Mouse (Mus musculus): ENCODE data around the gene Kcne2. TPM values are rescaled to one million over a fixed set of nuclear protein-coding genes. Genes with fewer than 3 reads are reported as not detected.
A peak's percentile ranks its signal among the peaks of the same experiment; 100 is the strongest.

Gene Kcne2
- polyA plus RNA-seq, 1 experiment from 2014 or later: 37.2 TPM

DNA sequence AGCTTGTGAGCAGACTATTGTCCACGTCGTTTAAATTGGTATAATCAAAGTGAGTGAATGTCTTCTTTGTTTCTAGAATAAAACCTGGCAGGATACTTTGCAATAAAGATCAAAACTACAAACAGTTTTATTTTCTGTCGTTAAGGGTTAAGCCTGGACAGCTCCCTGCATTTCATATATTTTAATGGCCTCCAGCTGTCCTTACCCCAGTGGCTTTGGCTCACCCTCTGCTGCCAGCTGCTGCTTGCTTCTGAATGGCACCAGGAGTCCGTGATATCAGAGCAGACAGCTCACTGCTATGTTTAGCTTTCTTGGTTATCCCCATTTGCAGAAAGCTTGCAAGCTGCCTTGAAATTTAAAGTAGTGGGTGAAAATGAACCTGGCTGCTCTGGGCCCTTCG is 9.8 kb downstream of the Kcne2 start:
- Histone ChIP-seq H3K9me3 (ENCODE audit: control insufficient read depth, low read length) (no peaks in the 10 kb centered on the region), H3K36me3 (ENCODE audit: control insufficient read depth, insufficient read depth, low read length) (peaks cover 11% of the 10 kb centered on the region; the same call in 1 of the 2 replicates), H3K9ac (ENCODE audit: low read depth, low read length) (peak overlapping the region; percentile 79), H3K4me2 (ENCODE audit: low read length) (peak overlapping the region; percentile 78), H3K27me3 (replicated peaks; ENCODE audit: control insufficient read depth, insufficient read depth, low read length) (no peaks in the 10 kb centered on the region), H3K27ac (ENCODE audit: low read depth, low read length) (peak overlapping the region; percentile 65), H3K4me3 (ENCODE audit: low read length) (peak overlapping the region; percentile 65), H3K4me1 (ENCODE audit: control insufficient read depth, insufficient read depth, low read depth, low read length) (peaks cover 19% of the 10 kb centered on the region)
- WGBS: 30% methylated on average over 5 of the region's 5 CpGs
- no peak for ATAC-seq

DNA sequence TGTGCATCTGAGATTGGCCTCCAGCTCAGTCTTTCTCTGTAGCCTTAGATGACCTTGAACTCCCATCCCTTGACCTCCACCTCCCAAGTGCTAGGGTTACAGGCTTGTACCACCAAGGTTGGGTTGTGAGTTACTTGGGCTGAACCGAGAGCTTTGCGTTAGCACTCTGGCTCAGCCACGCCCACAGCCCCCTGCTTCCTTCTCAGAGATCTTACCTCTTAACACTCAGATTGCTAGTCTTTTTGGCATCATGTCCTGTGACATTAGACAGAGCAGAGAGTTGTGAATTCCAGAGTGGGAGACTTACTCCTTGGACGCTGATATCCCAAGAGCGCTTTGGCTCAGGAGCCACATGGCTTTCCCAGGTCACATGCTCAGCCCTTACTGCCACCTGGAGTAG is 10.3 kb downstream of the Kcne2 start:
- Histone ChIP-seq H3K27me3 (replicated peaks; ENCODE audit: control insufficient read depth, insufficient read depth, low read length) (no peaks in the 10 kb centered on the region), H3K4me2 (ENCODE audit: low read length) (peak overlapping the region; percentile 78), H3K4me1 (ENCODE audit: control insufficient read depth, insufficient read depth, low read depth, low read length) (peaks cover 19% of the 10 kb centered on the region), H3K27ac (ENCODE audit: low read depth, low read length) (peak overlapping the region; percentile 65), H3K4me3 (ENCODE audit: low read length) (peak overlapping the region; percentile 65; the same call in 1 of the 2 replicates), H3K9me3 (ENCODE audit: control insufficient read depth, low read length) (no peaks in the 10 kb centered on the region), H3K9ac (ENCODE audit: low read depth, low read length) (peak overlapping the region; percentile 79; the same call in 1 of the 2 replicates), H3K36me3 (ENCODE audit: control insufficient read depth, insufficient read depth, low read length) (peaks cover 13% of the 10 kb centered on the region; the same call in 1 of the 2 replicates)
- WGBS: 75% methylated on average over 5 of the region's 5 CpGs
- no peak for ATAC-seq

DNA sequence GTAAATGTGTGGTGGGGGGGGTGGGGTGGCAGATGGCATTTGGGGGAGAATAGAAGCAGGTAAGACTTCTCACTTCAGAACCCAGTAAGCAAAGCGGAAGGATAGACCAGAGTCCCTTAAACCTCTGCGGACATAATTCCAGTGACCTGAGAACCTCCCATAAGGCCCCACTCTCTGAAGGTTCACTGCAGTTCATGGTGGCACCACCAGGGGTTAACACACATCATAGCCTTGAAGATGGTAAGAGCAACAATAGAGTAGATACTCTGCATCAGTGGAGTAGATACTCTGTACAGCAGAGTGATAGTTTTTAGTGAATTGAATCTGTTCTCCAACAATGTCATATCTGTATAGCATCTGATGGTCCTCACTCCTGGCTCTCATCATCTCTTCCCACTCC is 13.3 kb downstream of the Kcne2 start:
- Histone ChIP-seq H3K27me3 (replicated peaks; ENCODE audit: control insufficient read depth, insufficient read depth, low read length) (no peaks in the 10 kb centered on the region), H3K4me3 (ENCODE audit: low read length) (no peak overlapping the region), H3K9ac (ENCODE audit: low read depth, low read length) (no peak overlapping the region), H3K36me3 (ENCODE audit: control insufficient read depth, insufficient read depth, low read length) (peaks cover 13% of the 10 kb centered on the region; the same call in 1 of the 2 replicates), H3K4me1 (ENCODE audit: control insufficient read depth, insufficient read depth, low read depth, low read length) (peaks cover 14% of the 10 kb centered on the region), H3K27ac (ENCODE audit: low read depth, low read length) (no peak overlapping the region), H3K9me3 (ENCODE audit: control insufficient read depth, low read length) (no peaks in the 10 kb centered on the region), H3K4me2 (ENCODE audit: low read length) (no peak overlapping the region)
- ATAC-seq: no peak
- WGBS: 96% methylated on average over 2 of the region's 2 CpGs

DNA sequence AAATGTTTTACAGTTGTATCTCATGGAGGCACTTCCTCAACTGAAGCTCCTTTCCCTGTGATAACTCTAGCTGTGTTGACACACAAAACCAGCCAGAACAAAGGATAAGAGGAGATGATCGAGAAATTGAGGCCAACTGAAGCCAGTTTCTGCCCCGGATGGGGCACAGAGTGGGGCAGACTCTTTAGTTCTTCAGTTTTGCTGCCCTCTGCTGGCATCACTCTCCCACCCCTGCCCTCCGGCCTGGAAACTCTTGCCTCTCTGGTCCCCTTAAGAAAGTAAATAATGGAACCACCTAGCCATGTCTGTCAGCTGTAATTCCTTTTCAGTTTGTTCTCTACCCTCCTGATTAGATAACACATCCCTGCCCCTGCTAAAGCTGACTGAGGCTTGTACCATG is 15.8 kb downstream of the Kcne2 start:
- Histone ChIP-seq H3K9ac (ENCODE audit: low read depth, low read length) (no peak overlapping the region), H3K36me3 (ENCODE audit: control insufficient read depth, insufficient read depth, low read length) (peaks cover 23% of the 10 kb centered on the region), H3K4me1 (ENCODE audit: control insufficient read depth, insufficient read depth, low read depth, low read length) (peaks cover under 1% of the 10 kb centered on the region), H3K27ac (ENCODE audit: low read depth, low read length) (no peak overlapping the region), H3K9me3 (ENCODE audit: control insufficient read depth, low read length) (no peaks in the 10 kb centered on the region), H3K4me3 (ENCODE audit: low read length) (no peak overlapping the region), H3K4me2 (ENCODE audit: low read length) (no peak overlapping the region), H3K27me3 (replicated peaks; ENCODE audit: control insufficient read depth, insufficient read depth, low read length) (no peaks in the 10 kb centered on the region)
- 80% methylated on average over 3 of the region's 3 CpGs for WGBS
- ATAC-seq: no peak

DNA sequence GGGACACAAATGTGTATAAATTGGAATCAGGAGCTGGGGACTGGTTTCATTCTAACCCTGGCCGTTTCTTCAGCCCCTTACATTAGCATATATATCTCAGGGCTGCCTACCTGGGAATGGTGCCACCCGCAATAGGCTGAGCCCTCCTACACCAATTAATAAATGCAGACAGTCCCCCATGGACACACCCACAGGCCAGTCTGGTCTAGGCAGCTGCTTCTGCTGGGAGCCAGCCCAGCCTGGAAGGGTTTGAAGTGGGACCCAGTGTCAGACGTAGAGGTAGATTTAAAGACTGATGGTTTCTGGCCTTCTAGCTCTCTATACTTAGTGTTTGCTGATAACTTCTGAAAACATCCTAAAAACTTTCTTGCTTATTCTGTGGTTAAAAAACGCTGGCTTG is 16.9 kb downstream of the Kcne2 start:
- no peaks in the 10 kb centered on the region for H3K27me3 ChIP-seq (replicated peaks; ENCODE audit: control insufficient read depth, insufficient read depth, low read length)
- H3K4me3 ChIP-seq (ENCODE audit: low read length): no peak overlapping the region
- no peak overlapping the region for H3K9ac ChIP-seq (ENCODE audit: low read depth, low read length)
- no peak overlapping the region for H3K27ac ChIP-seq (ENCODE audit: low read depth, low read length)
- no peaks in the 10 kb centered on the region for H3K4me1 ChIP-seq (ENCODE audit: control insufficient read depth, insufficient read depth, low read depth, low read length)
- H3K36me3 ChIP-seq (ENCODE audit: control insufficient read depth, insufficient read depth, low read length): peaks cover 27% of the 10 kb centered on the region
- H3K4me2 ChIP-seq (ENCODE audit: low read length): no peak overlapping the region
- WGBS: 36% methylated on average over 4 of the region's 4 CpGs
- no peak for ATAC-seq
- no peaks in the 10 kb centered on the region for H3K9me3 ChIP-seq (ENCODE audit: control insufficient read depth, low read length)

DNA sequence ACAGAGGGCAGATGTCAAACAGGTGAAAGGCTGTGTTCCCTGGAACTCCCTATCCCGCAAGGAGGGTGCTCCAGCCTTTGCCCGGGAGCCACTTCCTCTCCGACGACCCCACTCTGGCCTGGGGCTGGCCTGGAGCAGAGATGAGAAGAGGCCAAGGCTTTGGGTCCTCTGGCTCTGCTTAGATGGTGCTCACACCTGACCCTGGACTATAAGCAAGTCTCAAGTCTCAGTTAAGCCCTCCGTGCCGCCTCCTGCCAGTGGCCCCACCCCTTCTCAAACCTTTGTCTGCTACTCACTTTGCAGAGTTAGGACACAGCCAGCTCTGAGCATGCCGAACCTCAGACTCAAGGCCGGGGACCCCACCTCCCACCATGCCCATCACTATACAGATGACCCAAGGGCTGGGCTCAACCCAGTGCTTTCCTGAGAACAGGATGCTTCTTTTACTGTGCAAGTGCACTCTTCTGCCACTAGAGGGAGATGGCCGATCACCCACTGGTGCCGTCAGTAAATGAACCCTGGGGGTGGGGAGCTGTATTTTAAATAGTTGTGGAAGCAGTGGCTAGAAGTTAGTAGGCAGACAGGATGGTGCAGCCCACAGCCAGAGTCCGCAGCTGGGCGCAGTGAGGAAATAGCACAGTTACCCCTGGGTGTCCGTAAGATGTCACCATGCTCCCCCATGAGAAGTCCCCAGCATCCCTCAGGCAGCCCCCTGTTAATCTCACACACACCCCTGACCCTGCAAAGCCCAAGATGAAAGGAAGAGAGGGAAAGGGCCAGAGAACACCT is 22.0 kb downstream of the Kcne2 start:
- H3K27me3 ChIP-seq (replicated peaks; ENCODE audit: control insufficient read depth, insufficient read depth, low read length): no peaks in the 10 kb centered on the region
- H3K4me1 ChIP-seq (ENCODE audit: control insufficient read depth, insufficient read depth, low read depth, low read length): no peaks in the 10 kb centered on the region
- no peaks in the 10 kb centered on the region for H3K9me3 ChIP-seq (ENCODE audit: control insufficient read depth, low read length)
- no peak overlapping the region for H3K4me3 ChIP-seq (ENCODE audit: low read length)
- 47% methylated on average over 13 of the region's 13 CpGs for WGBS
- ATAC-seq: peak; percentile 80
- no peak overlapping the region for H3K4me2 ChIP-seq (ENCODE audit: low read length)
- H3K27ac ChIP-seq (ENCODE audit: low read depth, low read length): no peak overlapping the region
- H3K36me3 ChIP-seq (ENCODE audit: control insufficient read depth, insufficient read depth, low read length): peaks cover 14% of the 10 kb centered on the region
- H3K9ac ChIP-seq (ENCODE audit: low read depth, low read length): no peak overlapping the region

DNA sequence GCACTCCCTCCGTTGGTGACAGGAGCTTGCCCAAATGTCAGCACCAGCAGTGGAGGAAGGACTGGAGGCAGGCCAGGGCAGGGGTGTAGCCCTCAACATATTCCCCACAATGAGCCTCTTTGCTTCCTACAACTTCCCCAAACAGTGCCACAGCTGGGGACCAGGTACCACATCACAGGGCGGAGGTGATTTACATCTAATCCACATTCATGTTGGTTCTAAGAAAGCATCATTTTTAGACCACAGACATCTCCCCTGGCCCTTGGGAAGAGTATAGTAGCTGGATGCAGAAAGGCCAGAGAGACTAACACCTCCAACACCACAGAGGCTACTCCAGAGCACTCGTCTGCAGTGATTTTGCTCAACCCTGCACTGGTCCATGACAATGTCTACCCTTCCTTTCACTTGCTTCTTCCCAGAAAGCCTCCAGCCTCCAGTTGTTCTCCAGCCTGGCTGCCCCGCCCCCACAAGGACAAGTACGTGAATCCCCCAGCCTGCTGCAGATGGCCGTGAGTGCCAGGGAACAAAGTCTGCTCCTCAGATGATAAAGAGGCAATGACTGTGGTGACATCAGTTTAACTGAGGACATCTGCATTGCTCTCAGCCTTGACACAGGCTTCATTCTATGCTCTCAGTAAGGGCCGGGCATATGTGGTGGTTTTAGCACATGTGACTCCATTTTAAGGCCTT is 24.0 kb downstream of the Kcne2 start:
- no peak overlapping the region for H3K9ac ChIP-seq (ENCODE audit: low read depth, low read length)
- no peak overlapping the region for H3K4me3 ChIP-seq (ENCODE audit: low read length)
- H3K36me3 ChIP-seq (ENCODE audit: control insufficient read depth, insufficient read depth, low read length): peaks cover 10% of the 10 kb centered on the region
- H3K27me3 ChIP-seq (replicated peaks; ENCODE audit: control insufficient read depth, insufficient read depth, low read length): no peaks in the 10 kb centered on the region
- no peak overlapping the region for H3K4me2 ChIP-seq (ENCODE audit: low read length)
- no peak for ATAC-seq
- 65% methylated on average over 7 of the region's 7 CpGs for WGBS
- no peak overlapping the region for H3K27ac ChIP-seq (ENCODE audit: low read depth, low read length)
- H3K4me1 ChIP-seq (ENCODE audit: control insufficient read depth, insufficient read depth, low read depth, low read length): no peaks in the 10 kb centered on the region
- no peaks in the 10 kb centered on the region for H3K9me3 ChIP-seq (ENCODE audit: control insufficient read depth, low read length)

DNA sequence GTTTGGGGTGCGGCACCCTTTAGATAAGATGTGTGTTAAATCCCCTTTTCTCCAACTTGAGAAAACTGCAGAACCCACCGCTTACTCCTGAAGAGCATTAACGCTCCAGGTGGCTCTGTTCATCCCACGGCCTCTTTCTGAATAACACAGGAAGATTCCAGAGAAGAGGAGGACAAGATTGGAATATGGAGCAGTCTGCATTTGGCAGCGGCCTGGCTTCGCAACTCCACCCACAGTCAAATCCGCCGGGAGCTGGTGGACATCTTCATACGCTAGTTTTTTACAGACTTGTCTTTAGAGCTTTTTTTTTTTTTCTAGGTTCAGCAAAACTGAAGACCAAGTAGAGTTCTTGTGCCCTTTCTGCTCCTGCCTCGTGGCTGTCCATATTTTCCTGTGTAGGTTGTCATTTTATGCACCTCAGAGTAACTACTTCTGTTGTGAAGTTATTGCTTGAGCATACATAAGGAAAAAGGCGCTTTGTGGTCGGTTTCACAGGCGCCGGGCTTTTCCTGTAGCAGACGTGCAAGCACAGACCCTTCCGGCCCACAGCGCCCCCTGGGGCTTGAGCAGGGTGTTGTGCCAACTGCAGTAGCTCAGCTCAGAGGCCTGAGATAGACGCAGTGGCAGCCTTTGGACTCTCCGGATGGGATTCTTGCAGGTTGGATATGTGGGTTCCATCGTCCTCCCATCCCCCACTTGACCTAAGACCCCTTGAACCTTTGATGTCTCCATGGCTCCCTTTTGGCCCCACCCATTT is 27.3 kb downstream of the Kcne2 start:
- Histone ChIP-seq H3K4me1 (ENCODE audit: control insufficient read depth, insufficient read depth, low read depth, low read length) (no peaks in the 10 kb centered on the region), H3K27ac (ENCODE audit: low read depth, low read length) (no peak overlapping the region), H3K4me3 (ENCODE audit: low read length) (no peak overlapping the region), H3K4me2 (ENCODE audit: low read length) (no peak overlapping the region), H3K9me3 (ENCODE audit: control insufficient read depth, low read length) (no peaks in the 10 kb centered on the region), H3K27me3 (replicated peaks; ENCODE audit: control insufficient read depth, insufficient read depth, low read length) (no peaks in the 10 kb centered on the region), H3K9ac (ENCODE audit: low read depth, low read length) (no peak overlapping the region), H3K36me3 (ENCODE audit: control insufficient read depth, insufficient read depth, low read length) (no peaks in the 10 kb centered on the region)
- 67% methylated on average over 20 of the region's 20 CpGs for WGBS
- ATAC-seq: no peak

DNA sequence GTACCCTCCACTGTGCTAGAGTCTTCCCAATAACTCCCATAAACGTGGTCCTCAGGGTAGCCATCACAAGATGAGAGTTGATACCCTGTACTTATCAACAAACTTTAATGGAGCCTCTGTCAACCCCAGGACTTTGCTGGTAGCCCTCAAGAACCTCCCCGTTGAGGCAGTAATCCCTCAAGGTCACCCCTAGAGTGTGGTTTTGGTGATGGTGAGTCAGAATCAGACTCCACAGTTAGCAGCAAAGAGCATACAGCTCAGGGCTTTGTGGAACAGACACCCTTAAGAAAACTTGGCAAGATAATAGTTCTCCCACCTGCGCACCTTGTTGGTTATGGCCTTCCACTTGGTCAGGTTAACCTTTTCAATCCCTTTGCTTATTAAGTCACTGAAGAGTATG is 28.2 kb downstream of the Kcne2 start:
- no peaks in the 10 kb centered on the region for H3K9me3 ChIP-seq (ENCODE audit: control insufficient read depth, low read length)
- no peaks in the 10 kb centered on the region for H3K36me3 ChIP-seq (ENCODE audit: control insufficient read depth, insufficient read depth, low read length)
- no peak overlapping the region for H3K4me3 ChIP-seq (ENCODE audit: low read length)
- no peaks in the 10 kb centered on the region for H3K4me1 ChIP-seq (ENCODE audit: control insufficient read depth, insufficient read depth, low read depth, low read length)
- ATAC-seq: no peak
- no peak overlapping the region for H3K4me2 ChIP-seq (ENCODE audit: low read length)
- H3K9ac ChIP-seq (ENCODE audit: low read depth, low read length): no peak overlapping the region
- H3K27ac ChIP-seq (ENCODE audit: low read depth, low read length): no peak overlapping the region
- 85% methylated on average over 3 of the region's 3 CpGs for WGBS
- no peaks in the 10 kb centered on the region for H3K27me3 ChIP-seq (replicated peaks; ENCODE audit: control insufficient read depth, insufficient read depth, low read length)
